Mouse (Mus musculus): ENCODE measurements around the gene Fcgr4.
"Not testable (repeated sequence)": the region's sequence is repeated elsewhere in the genome, so short reads cannot be mapped to it uniquely, and the experiment has no call there.

The Fcgr4 gene

GRCm38 (mm10) chr1:171018737-171019136 lies at the start of gene Fcgr4:
Fcgr4 (plus strand) TSS chr1:171018920.
- no peak for DNase-seq (ENCODE audit: low spot score)

- no peak for DNase-seq (ENCODE audit: low spot score)
Measured at GRCm38 (mm10) chr1:170972494-170972893, 46.2 kb upstream of the Fcgr4 start.

GRCm38 (mm10) chr1:170972936-170973335 lies 45.8 kb upstream of the Fcgr4 start:
- DNase-seq (ENCODE audit: low spot score): no peak

- no peak for DNase-seq (ENCODE audit: low spot score)
Measured at GRCm38 (mm10) chr1:170974171-170974570, 44.5 kb upstream of the Fcgr4 start.

- DNase-seq (ENCODE audit: low spot score): no peak
Measured at GRCm38 (mm10) chr1:170974736-170975135, 44.0 kb upstream of the Fcgr4 start.

- not testable (repeated sequence) for DNase-seq (ENCODE audit: low spot score)
Measured at GRCm38 (mm10) chr1:170975350-170975749, 43.4 kb upstream of the Fcgr4 start.

DNA sequence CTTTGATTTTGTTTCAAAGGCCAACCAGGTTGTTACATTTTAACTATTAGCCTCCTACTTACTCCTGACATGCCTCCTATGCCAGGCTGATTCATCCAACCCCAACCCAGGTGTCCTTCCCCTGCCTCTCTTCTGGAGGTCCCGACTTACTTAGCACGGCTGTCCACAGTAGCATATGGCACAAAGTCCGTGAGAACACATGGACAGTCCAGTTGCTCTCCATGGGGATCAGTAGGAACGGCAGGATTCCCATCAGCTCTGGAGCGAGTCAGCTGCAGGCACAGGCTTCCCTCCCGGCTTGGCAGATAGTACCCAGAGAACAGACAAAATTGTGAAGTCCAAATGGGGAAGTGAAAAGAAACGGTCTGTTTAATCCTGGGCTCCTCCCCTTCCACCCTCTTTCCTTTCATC lies 43.0 kb upstream of the Fcgr4 start:
- DNase-seq (ENCODE audit: low spot score): peak; percentile 24

GRCm38 (mm10) chr1:170976447-170976846 lies 42.3 kb upstream of the Fcgr4 start, which contains the start of gene Fcgr2b:
Fcgr2b (minus strand) TSS chr1:170976547.
- no peak for DNase-seq (ENCODE audit: low spot score)

GRCm38 (mm10) chr1:170978601-170979000 lies 40.1 kb upstream of the Fcgr4 start:
- DNase-seq (ENCODE audit: low spot score): no peak

- DNase-seq (ENCODE audit: low spot score): not testable (repeated sequence)
Measured at GRCm38 (mm10) chr1:170981679-170982078, 37.0 kb upstream of the Fcgr4 start.

DNA sequence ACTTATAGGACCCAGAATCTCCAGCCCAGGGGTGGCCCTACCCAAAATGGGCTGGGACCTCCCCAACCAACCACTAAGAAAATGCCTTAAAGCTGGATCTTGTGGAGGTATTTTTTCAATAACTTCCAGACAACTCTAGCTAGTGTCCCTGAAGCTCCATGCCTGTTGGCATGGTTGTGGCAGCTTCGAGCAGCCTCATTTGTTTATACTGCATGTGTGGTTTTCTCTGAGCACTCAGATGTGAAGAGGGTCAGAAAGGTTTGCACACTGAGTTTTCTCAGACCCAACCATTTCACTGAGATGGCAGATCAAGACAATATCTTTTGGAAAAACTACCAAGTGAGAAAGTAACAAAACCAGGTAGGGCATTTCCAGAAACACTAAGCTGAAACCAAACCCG lies 36.4 kb upstream of the Fcgr4 start:
- no peak for DNase-seq (ENCODE audit: low spot score)

GRCm38 (mm10) chr1:170983066-170983465 lies 35.7 kb upstream of the Fcgr4 start:
- no peak for DNase-seq (ENCODE audit: low spot score)

DNA sequence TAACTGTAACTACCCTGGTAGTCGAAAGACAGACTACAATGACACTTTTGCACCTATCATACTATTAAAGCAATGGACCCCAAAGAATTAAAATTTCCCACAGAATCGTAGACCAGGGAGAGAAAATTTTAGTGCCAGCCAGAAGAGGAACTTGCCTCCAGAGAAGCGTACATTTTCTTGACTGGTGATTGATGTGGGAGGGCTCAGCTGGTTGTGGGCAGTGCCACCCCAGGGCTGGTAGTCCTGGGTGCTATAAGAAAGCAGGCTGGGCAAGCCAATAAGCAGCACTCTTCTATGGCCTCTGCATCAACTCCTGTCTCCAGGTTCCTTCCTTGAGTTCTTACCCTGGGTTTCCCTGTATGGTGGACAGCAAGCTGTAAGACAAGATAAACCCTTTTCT lies 33.6 kb upstream of the Fcgr4 start:
- no peak for DNase-seq (ENCODE audit: low spot score)

GRCm38 (mm10) chr1:170985861-170986260 lies 32.9 kb upstream of the Fcgr4 start:
- no peak for DNase-seq (ENCODE audit: low spot score)

DNA sequence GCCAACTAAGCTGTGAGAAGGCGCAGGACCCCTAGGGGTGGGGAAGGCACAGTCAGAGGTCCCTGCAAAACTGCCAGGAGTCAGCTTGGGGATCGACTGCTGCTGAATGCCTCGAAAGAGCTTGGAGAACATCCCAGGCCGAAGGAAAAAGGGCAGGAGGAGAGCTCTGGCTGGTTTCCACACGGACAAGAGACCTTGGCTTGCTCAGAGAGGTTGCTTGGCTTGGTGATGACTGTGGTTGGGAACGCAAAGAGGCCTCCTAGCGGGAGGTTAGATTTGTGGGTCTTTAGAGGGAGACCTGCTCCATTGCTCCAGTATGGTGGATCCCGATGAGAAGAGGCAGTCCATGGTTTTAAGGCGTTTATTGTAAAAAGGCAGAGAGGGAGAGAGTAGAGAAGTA lies 29.1 kb upstream of the Fcgr4 start:
- no peak for DNase-seq (ENCODE audit: low spot score)

- DNase-seq (ENCODE audit: low spot score): no peak
Measured at GRCm38 (mm10) chr1:170992550-170992949, 26.2 kb upstream of the Fcgr4 start.

DNA sequence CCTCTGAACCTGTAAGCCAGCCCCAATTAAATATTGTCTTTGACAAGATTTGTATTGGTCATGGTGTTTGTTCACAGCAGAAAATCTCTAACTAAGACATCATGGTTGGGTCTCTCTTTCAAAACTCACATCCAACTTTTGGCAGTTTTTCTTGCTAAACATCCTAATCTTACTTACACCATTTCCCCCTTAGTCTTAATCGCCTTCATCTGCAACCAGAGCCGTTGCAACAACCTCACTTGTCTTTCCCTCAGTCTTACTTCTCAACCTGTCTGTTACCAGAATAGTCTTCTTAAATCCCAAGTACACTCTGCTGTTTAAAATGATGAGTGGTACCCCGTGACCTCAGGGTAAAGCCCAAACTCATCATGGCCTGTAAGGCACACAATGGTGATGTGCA lies 22.7 kb upstream of the Fcgr4 start:
- DNase-seq (ENCODE audit: low spot score): no peak

DNA sequence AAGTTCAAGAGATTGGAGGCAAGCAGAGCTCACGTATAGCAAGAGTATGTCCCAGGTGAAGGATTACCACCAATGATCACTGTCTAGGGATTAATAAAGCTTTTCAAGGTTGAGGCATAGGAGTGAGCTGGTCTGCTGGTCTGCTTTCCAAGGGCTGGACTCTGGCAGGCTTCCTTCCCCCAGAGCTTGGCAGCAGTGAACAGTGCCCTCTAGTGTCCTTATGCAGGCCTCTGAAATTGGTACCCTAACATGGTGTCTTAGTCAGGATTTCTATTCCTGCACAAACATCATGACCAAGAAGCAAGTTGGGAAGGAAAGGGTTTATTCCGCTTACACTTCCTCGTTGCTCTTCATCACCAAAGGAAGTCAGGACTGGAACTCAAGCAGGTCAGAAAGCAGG lies 22.0 kb upstream of the Fcgr4 start:
- peak; percentile 19 for DNase-seq (ENCODE audit: low spot score)

- DNase-seq (ENCODE audit: low spot score): peak; percentile 15
Measured at GRCm38 (mm10) chr1:170997756-170998655, 20.7 kb upstream of the Fcgr4 start.

DNA sequence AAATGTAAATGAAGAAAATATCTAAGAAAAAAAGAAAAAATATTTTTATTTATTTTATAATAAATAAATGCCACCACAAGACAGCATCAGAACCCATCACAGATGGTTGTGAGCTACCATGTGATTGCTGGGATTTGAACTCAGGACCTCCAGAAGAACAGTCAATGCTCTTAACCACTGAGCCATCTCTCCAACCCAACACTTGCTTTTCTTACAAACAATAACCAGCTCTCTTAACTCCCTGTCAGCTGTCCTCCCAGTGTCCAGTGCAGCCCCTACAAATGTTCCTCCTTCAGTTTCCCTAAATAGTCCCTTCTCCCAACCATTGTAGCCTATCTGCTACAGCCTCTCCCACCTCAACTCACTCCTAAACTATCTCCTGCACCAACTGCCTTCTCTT lies 18.9 kb upstream of the Fcgr4 start:
- DNase-seq (ENCODE audit: low spot score): no peak

DNA sequence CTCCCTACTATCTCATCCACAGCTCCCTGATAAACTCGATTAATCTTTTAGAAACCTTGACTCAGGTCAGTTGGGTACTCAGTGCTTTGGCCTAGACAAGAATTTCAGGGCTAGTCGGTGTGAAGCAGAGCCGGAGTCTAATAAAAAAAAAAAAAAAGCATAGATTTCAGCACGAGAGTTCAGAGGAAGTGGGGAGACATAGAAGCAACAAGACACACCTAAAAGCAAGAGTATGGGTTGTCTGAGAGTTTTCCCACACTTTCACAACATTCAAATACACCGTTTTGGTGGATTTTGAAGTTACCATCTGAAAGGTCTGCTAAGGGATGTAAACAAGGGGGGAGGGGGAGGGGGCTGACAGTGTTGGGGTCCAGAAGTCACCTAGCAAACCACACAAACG lies 13.6 kb upstream of the Fcgr4 start:
- no peak for DNase-seq (ENCODE audit: low spot score)

DNA sequence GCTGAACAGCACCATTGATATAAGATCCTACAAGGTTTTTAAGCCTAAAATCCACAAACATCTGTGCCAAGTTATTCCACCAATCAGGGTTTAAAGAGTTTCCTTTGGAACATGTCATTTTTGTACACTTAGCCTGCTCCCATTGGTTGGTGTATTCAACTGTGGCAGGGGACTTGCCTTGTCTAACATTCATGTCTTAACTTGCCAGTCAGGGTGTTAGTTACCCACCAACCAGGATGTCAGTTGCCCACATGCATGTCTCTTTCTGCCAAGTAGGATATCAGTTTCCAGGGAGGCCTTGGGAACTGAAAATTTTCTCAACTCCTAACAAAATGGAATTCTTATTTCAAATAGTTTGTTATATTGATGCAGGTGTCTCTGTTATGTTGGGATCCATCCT lies 13.1 kb upstream of the Fcgr4 start:
- no peak for DNase-seq (ENCODE audit: low spot score)

GRCm38 (mm10) chr1:171006335-171006734 lies 12.4 kb upstream of the Fcgr4 start:
- no peak for DNase-seq (ENCODE audit: low spot score)

DNA sequence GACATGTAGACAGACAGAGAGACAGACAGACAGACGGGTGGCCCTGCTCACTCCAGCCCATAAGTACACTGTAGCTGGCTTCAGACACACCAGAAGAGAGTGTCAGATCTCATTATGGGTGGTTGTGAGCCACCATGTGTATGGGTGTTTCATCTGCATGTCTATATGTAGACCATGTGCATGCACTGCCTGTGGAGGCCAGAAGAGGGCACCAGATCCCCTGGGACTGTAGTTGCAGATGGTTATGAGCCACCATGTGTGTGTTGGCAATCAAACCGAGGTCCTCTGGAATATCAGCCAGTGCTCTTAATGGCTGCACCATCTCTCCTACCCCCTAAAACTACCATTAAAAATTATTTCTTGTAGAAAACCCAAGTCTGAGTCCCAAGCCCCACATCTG lies 11.8 kb upstream of the Fcgr4 start:
- no peak for DNase-seq (ENCODE audit: low spot score)

Data from testis, postnatal 14 days (tissue).